8 mouse cellular contexts compared by ENCODE assay signal in the genomic region with DNA sequence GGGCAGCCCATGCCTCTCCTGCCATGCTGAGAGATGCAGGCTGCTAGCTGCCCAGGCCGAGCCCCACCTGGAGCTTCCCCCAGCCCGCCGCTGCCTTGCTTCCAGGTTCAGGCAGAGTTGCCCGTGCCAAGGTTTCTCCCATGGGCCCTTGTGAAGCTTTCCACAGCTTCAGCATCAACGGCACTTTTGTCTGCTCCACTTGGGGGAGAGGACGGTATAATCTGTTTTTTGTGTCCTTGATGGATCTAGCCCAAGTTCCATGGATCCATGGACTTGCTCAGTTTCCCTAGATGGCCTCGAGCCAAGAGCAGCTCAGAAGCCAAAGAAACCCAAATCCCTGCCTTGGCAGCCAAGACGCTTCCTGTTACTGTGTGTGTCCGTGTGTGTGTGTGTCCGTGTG. TPM values are rescaled to one million over a fixed set of nuclear protein-coding genes. Genes with fewer than 3 reads are reported as not detected.
DNase-seq lines count a peak whose midpoint lies in the region; ATAC-seq and TF ChIP-seq lines count a peak whose summit lies in the region.
"Had no signal": no experiment of that assay in that cellular context is flagged by ENCODE, and none has a peak within 500 bp of the region (broad histone marks: within the 10 kb centered on the region; RNA-seq: fewer than 3 reads in every experiment).

No protein-coding gene starts in this region.

- WGBS in hindbrain, embryonic 16.5 days: 45% methylated on average over 10 of the region's 10 CpGs
- whole genome bisulfite sequencing in hindbrain, embryonic 11.5 days: 87% methylated on average over 10 of the region's 10 CpGs
- WGBS in midbrain, embryonic 14.5 days: 78% methylated on average over 10 of the region's 10 CpGs
- 73% methylated on average over 10 of the region's 10 CpGs for WGBS in midbrain, embryonic 13.5 days
- WGBS in heart, embryonic 15.5 days: 52% methylated on average over 10 of the region's 10 CpGs

- no peak overlapping the region for H3K27ac ChIP-seq in hindbrain, embryonic 16.5 days (ENCODE audit: low read depth, low read length)
- no peak overlapping the region for H3K27ac ChIP-seq in hindbrain, embryonic 11.5 days (ENCODE audit: low read depth, low read length)
- no peak overlapping the region for H3K27ac ChIP-seq in midbrain, embryonic 14.5 days (replicated peaks; ENCODE audit: low read depth, low read length)
- no peak overlapping the region for H3K27ac ChIP-seq in midbrain, embryonic 13.5 days
- H3K27ac ChIP-seq in heart, embryonic 15.5 days: peak overlapping the region; percentile 44; the same call in 1 of the 2 replicates
- H3K27ac ChIP-seq in testis, adult 2 months (ENCODE audit: control insufficient read depth, insufficient read depth, low read depth, low read length): peak overlapping the region; percentile 65

- peak; percentile 73 for ATAC-seq in hindbrain, embryonic 16.5 days
- ATAC-seq in hindbrain, embryonic 11.5 days (ENCODE audit: low FRiP score): no peak
- no peak for ATAC-seq in midbrain, embryonic 14.5 days (ENCODE audit: low FRiP score, low TSS enrichment)
- no peak for ATAC-seq in midbrain, embryonic 13.5 days
- no peak for ATAC-seq in heart, embryonic 15.5 days (replicated peaks; ENCODE audit: insufficient number of reproducible peaks, insufficient read depth, low FRiP score, low read depth)

- no peaks in the 10 kb centered on the region for H3K9me3 ChIP-seq in hindbrain, embryonic 16.5 days (ENCODE audit: control insufficient read depth, low read length)
- no peaks in the 10 kb centered on the region for H3K9me3 ChIP-seq in hindbrain, embryonic 11.5 days (ENCODE audit: control insufficient read depth, low read length)
- no peaks in the 10 kb centered on the region for H3K9me3 ChIP-seq in midbrain, embryonic 14.5 days (ENCODE audit: control insufficient read depth, low read length)
- no peaks in the 10 kb centered on the region for H3K9me3 ChIP-seq in midbrain, embryonic 13.5 days
- no peaks in the 10 kb centered on the region for H3K9me3 ChIP-seq in heart, embryonic 15.5 days (replicated peaks)
- H3K9me3 ChIP-seq: G1E had no signal

- TF ChIP-seq POLR2A in testis, adult 2 months (IDR thresholded peaks at IDR 0.05; ENCODE audit: control insufficient read depth, low read depth, low read length): no peak

- no peaks in the 10 kb centered on the region for H3K27me3 ChIP-seq in hindbrain, embryonic 16.5 days (replicated peaks; ENCODE audit: control insufficient read depth, insufficient read depth, low read length)
- H3K27me3 ChIP-seq in hindbrain, embryonic 11.5 days (ENCODE audit: control insufficient read depth, insufficient read depth, low read length): no peaks in the 10 kb centered on the region
- H3K27me3 ChIP-seq in midbrain, embryonic 14.5 days (ENCODE audit: control insufficient read depth, insufficient read depth, low read length): 0 out of 2 replicates have a peak, but pooled peaks cover 4% of the 10 kb centered on the region
- no peaks in the 10 kb centered on the region for H3K27me3 ChIP-seq in midbrain, embryonic 13.5 days
- H3K27me3 ChIP-seq in heart, embryonic 15.5 days: peaks cover 3% of the 10 kb centered on the region; the same call in 1 of the 2 replicates
- H3K27me3 ChIP-seq in testis, adult 2 months (ENCODE audit: control insufficient read depth, insufficient read depth, low read length): no peaks in the 10 kb centered on the region

- peak overlapping the region; percentile 25 for H3K4me2 ChIP-seq in hindbrain, embryonic 16.5 days (ENCODE audit: low read length)
- H3K4me2 ChIP-seq in hindbrain, embryonic 11.5 days (replicated peaks; ENCODE audit: low read depth, low read length): no peak overlapping the region
- no peak overlapping the region for H3K4me2 ChIP-seq in midbrain, embryonic 14.5 days (ENCODE audit: low read length)
- H3K4me2 ChIP-seq in midbrain, embryonic 13.5 days (replicated peaks): no peak overlapping the region
- no peak overlapping the region for H3K4me2 ChIP-seq in heart, embryonic 15.5 days

- no peak for TF ChIP-seq CTCF in testis, adult 2 months (IDR thresholded peaks at IDR 0.05; ENCODE audit: control insufficient read depth, insufficient read depth, insufficient replicate concordance, low read depth, low read length)

- H3K4me1 ChIP-seq in hindbrain, embryonic 16.5 days (ENCODE audit: control insufficient read depth, insufficient read depth, low read depth, low read length): peaks cover 4% of the 10 kb centered on the region
- H3K4me1 ChIP-seq in hindbrain, embryonic 11.5 days (replicated peaks; ENCODE audit: control insufficient read depth, insufficient read depth, low read length): peaks cover 5% of the 10 kb centered on the region
- peaks cover 9% of the 10 kb centered on the region for H3K4me1 ChIP-seq in midbrain, embryonic 14.5 days (ENCODE audit: control insufficient read depth, insufficient read depth, low read length)
- H3K4me1 ChIP-seq in midbrain, embryonic 13.5 days (replicated peaks): peaks cover 20% of the 10 kb centered on the region
- peaks cover 26% of the 10 kb centered on the region for H3K4me1 ChIP-seq in heart, embryonic 15.5 days (replicated peaks)
- peaks cover 9% of the 10 kb centered on the region for H3K4me1 ChIP-seq in testis, adult 2 months (ENCODE audit: control insufficient read depth, insufficient read depth, low read length)

- H3K4me3 ChIP-seq in hindbrain, embryonic 16.5 days (ENCODE audit: low read length): no peak overlapping the region
- H3K4me3 ChIP-seq in hindbrain, embryonic 11.5 days (ENCODE audit: low read depth, low read length): no peak overlapping the region
- no peak overlapping the region for H3K4me3 ChIP-seq in midbrain, embryonic 14.5 days (replicated peaks; ENCODE audit: low read depth, low read length)
- H3K4me3 ChIP-seq in midbrain, embryonic 13.5 days (replicated peaks): no peak overlapping the region
- H3K4me3 ChIP-seq in heart, embryonic 15.5 days: no peak overlapping the region
- H3K4me3 ChIP-seq in testis, adult 2 months (ENCODE audit: control insufficient read depth, low read depth, low read length): no peak overlapping the region

- H3K36me3 ChIP-seq in hindbrain, embryonic 16.5 days (ENCODE audit: control insufficient read depth, insufficient read depth, low read length): no peaks in the 10 kb centered on the region
- no peaks in the 10 kb centered on the region for H3K36me3 ChIP-seq in hindbrain, embryonic 11.5 days (ENCODE audit: control insufficient read depth, insufficient read depth, low read length)
- H3K36me3 ChIP-seq in midbrain, embryonic 14.5 days (ENCODE audit: control insufficient read depth, insufficient read depth, low read length): no peaks in the 10 kb centered on the region
- H3K36me3 ChIP-seq in midbrain, embryonic 13.5 days: no peaks in the 10 kb centered on the region
- no peaks in the 10 kb centered on the region for H3K36me3 ChIP-seq in heart, embryonic 15.5 days
- no peaks in the 10 kb centered on the region for H3K36me3 ChIP-seq in testis, adult 2 months (ENCODE audit: control insufficient read depth, insufficient read depth, low read length)
- H3K36me3 ChIP-seq: G1E had no signal

- intact Hi-C loops in gastrocnemius, postnatal 14 days (cut with DNase I; ENCODE audit: low total_unique reads): no loop called here

- no peak for DNase-seq in hindbrain, embryonic 11.5 days (ENCODE audit: low spot score)
- DNase-seq in midbrain, embryonic 14.5 days: peak; percentile 67
- no peak for DNase-seq in gastrocnemius, postnatal 14 days

- H3K9ac ChIP-seq in hindbrain, embryonic 16.5 days (ENCODE audit: low read depth, low read length): peak overlapping the region; percentile 17; the same call in 1 of the 2 replicates
- no peak overlapping the region for H3K9ac ChIP-seq in hindbrain, embryonic 11.5 days (ENCODE audit: low read depth, low read length)
- H3K9ac ChIP-seq in midbrain, embryonic 14.5 days (replicated peaks; ENCODE audit: low read length): no peak overlapping the region
- no peak overlapping the region for H3K9ac ChIP-seq in midbrain, embryonic 13.5 days (replicated peaks)
- H3K9ac ChIP-seq in heart, embryonic 15.5 days: no peak overlapping the region

RNA-seq across cellular contexts. Expression of a gene that starts 33.8 kb away (rescaled TPM):
- polyA plus RNA-seq in hindbrain, embryonic 16.5 days (2015; fragmentation: Nextera tagmentation; extraction: Ambion mirVana): 149 and 157 TPM in 2 replicates
- 224 and 230 TPM in 2 replicates for polyA plus RNA-seq in hindbrain, embryonic 11.5 days (2014; fragmentation: Nextera tagmentation; extraction: Ambion mirVana)
- 143 and 177 TPM in 2 replicates for polyA plus RNA-seq in midbrain, embryonic 14.5 days (2014; fragmentation: Nextera tagmentation; extraction: Ambion mirVana)
- polyA plus RNA-seq in midbrain, embryonic 13.5 days (2015; fragmentation: Nextera tagmentation; extraction: Ambion mirVana): 175 and 178 TPM in 2 replicates
- 132 and 134 TPM in 2 replicates for polyA plus RNA-seq in heart, embryonic 15.5 days (2015; fragmentation: Nextera tagmentation; extraction: Ambion mirVana)
- 25.8 and 28.0 TPM in 2 replicates for polyA plus RNA-seq in testis, adult 2 months (2012; rRNA removed)
- total RNA-seq in gastrocnemius, postnatal 14 days (2021): 100 to 1,000 TPM; 105 to 106 TPM

RNA-seq across cellular contexts. Expression of a gene that starts 34.7 kb away (rescaled TPM):
- polyA plus RNA-seq in hindbrain, embryonic 16.5 days (2015; fragmentation: Nextera tagmentation; extraction: Ambion mirVana): 14.2 and 16.8 TPM in 2 replicates
- 18.8 and 22.6 TPM in 2 replicates for polyA plus RNA-seq in hindbrain, embryonic 11.5 days (2014; fragmentation: Nextera tagmentation; extraction: Ambion mirVana)
- 17.8 and 23.4 TPM in 2 replicates for polyA plus RNA-seq in midbrain, embryonic 14.5 days (2014; fragmentation: Nextera tagmentation; extraction: Ambion mirVana)
- polyA plus RNA-seq in midbrain, embryonic 13.5 days (2015; fragmentation: Nextera tagmentation; extraction: Ambion mirVana): 17.7 and 18.4 TPM in 2 replicates
- polyA plus RNA-seq in heart, embryonic 15.5 days (2015; fragmentation: Nextera tagmentation; extraction: Ambion mirVana): 11.7 and 16.2 TPM in 2 replicates
- 17.2 and 18.2 TPM in 2 replicates for polyA plus RNA-seq in testis, adult 2 months (2012; rRNA removed)
- 10 to 100 TPM; 14.0 to 17.3 TPM for total RNA-seq in gastrocnemius, postnatal 14 days (2021)

RNA-seq across cellular contexts. Expression of a gene that starts 42.5 kb away (rescaled TPM):
- polyA plus RNA-seq in hindbrain, embryonic 16.5 days (2015; fragmentation: Nextera tagmentation; extraction: Ambion mirVana): 41.5 and 43.0 TPM in 2 replicates
- 26.8 and 32.3 TPM in 2 replicates for polyA plus RNA-seq in hindbrain, embryonic 11.5 days (2014; fragmentation: Nextera tagmentation; extraction: Ambion mirVana)
- 32.8 and 42.1 TPM in 2 replicates for polyA plus RNA-seq in midbrain, embryonic 14.5 days (2014; fragmentation: Nextera tagmentation; extraction: Ambion mirVana)
- 35.0 and 36.7 TPM in 2 replicates for polyA plus RNA-seq in midbrain, embryonic 13.5 days (2015; fragmentation: Nextera tagmentation; extraction: Ambion mirVana)
- 15.2 and 18.0 TPM in 2 replicates for polyA plus RNA-seq in heart, embryonic 15.5 days (2015; fragmentation: Nextera tagmentation; extraction: Ambion mirVana)
- 1.5 and 1.6 TPM in 2 replicates for polyA plus RNA-seq in testis, adult 2 months (2012; rRNA removed)
- 10 to 100 TPM; 57.4 to 66.8 TPM for total RNA-seq in gastrocnemius, postnatal 14 days (2021)

Comparison
In these comparisons a context has a peak if more than half of its experiments do, and no peak if none do; other contexts are left out.
1. H3K27ac ChIP-seq: peak in heart, embryonic 15.5 days (single experiment) and testis, adult 2 months (single experiment); none in hindbrain, embryonic 16.5 days (single experiment), hindbrain, embryonic 11.5 days (single experiment), midbrain, embryonic 14.5 days (single experiment) and midbrain, embryonic 13.5 days (single experiment).